Mouse (Mus musculus) spleen, postnatal 4 days (tissue): ENCODE measurements around the gene Prf1.

Experiments used
- DNase-seq, 2 experiments: peaks; one replicate each; pipeline ENCODE4 v3.0.0; 2022; ENCODE audit warnings: low spot score in 2 of 2

The Prf1 gene

DNA sequence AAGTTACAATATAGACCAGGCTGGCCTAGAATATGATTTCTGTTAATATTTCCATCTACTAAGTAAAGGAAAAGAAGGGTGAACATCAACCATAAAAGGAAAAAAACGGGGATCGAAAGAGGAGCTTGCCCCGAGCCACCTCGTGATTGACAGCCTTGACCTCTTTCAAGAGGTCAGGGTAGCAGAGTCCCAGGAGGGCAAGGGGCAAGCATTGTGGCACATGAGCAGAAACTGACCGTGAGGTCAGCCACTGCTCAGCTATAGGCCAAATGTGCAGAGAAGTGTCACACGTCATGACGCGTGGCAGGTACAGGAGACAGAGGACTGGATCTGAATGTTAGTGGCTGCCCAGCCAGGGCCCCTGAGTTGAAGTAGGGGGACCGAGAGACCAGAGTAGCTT, 42.6 kb downstream of the Prf1 start:
- DNase-seq: no peak

- no peak for DNase-seq
These were observed 43.4 kb downstream of the Prf1 start for GRCm38 (mm10) chr10:61341045-61341444.

- peak; percentile 65 to 89 for DNase-seq
These were observed 43.9 kb downstream of the Prf1 start for GRCm38 (mm10) chr10:61341557-61341956.

DNA sequence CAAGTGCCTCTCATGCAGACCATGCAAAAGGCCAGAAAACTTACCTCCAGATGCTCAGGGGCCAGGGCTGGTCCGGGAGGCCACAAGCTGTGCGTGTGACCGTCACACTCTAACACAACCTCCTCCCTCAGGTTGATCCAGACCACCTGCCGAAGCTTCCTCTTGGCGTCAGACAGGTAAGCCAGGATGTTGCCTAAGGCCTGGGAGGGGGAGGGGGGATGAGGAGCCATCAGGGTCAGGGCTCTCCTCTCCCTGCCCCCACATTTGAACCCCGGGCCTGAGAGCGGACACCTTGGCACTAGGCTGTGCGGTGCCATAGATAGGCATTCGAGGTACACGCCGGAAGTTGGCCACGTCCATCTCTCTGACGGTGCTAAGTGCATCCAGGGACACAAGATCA, 45.1 kb downstream of the Prf1 start:
- DNase-seq: no peak

DNA sequence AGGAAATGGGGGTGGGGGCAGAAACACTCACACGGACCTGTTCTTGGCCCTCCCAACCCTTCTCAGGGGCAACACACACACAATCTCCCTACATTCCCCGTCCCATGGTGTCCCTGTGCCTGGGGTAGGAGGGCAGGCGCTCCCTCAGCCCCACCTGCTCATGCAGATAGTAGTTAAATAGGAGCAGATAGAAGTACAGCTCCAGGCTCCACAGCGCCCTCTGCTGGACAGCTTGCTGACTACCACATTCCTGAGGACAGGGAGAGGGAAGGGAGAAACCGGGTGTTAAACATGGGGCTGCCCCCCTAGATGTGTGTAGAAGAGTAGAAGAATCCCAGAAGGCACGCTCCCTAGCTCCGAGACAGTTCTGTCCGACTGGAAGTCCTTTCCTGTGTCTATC, 46.3 kb downstream of the Prf1 start:
- peak; percentile 57 to 88 for DNase-seq

GRCm38 (mm10) chr10:61345179-61345578, 47.5 kb downstream of the Prf1 start:
- no peak for DNase-seq

- no peak for DNase-seq
These were observed 48.7 kb downstream of the Prf1 start for GRCm38 (mm10) chr10:61346374-61346773.

- DNase-seq: no peak
These were observed 53.6 kb downstream of the Prf1 start for GRCm38 (mm10) chr10:61351216-61351615.
